Comparison of ENCODE assay signal across 33 mouse cellular contexts in the genomic region with DNA sequence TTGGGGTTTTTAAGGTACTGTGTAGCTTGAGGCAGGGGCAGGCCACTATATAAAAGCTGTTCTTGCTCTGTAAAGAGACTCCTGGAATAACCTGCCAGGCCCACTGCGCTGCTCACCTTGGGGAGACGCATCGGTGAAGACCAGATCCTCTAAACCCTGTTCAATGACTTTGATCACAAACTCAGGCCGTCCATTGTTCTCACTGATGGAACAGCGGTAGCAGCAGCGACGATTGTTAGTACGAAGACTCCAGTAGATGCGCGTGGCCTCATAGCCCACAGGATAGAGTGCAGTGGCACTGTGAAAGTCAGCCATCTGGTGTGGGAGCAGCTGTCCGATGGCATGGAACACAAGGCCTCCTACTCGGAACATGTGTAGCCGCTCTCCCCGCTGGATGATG. TPM values are rescaled to one million over a fixed set of nuclear protein-coding genes. Genes with fewer than 3 reads are reported as not detected.
DNase-seq lines count a peak whose midpoint lies in the region; ATAC-seq and TF ChIP-seq lines count a peak whose summit lies in the region.
"Had no signal": no experiment of that assay in that cellular context is flagged by ENCODE, and none has a peak within 500 bp of the region (broad histone marks: within the 10 kb centered on the region; RNA-seq: fewer than 3 reads in every experiment).

No protein-coding gene starts in this region.

- no peak for TF ChIP-seq POLR2A in ES-Bruce4 (IDR thresholded peaks at IDR 0.05; ENCODE audit: insufficient read depth, low read length)

- TF ChIP-seq EP300 in ES-Bruce4 (IDR thresholded peaks at IDR 0.05; ENCODE audit: insufficient read depth, low read depth, low read length) = no peak

- no peak overlapping the region for H3K9ac ChIP-seq in hindbrain, postnatal 0 days (replicated peaks; ENCODE audit: low read length)
- no peak overlapping the region for H3K9ac ChIP-seq in hindbrain, embryonic 11.5 days (ENCODE audit: low read depth, low read length)
- no peak overlapping the region for H3K9ac ChIP-seq in liver, embryonic 15.5 days
- H3K9ac ChIP-seq in liver, embryonic 11.5 days (ENCODE audit: low read depth, low read length) = no peak overlapping the region
- H3K9ac ChIP-seq in ES-Bruce4 (ENCODE audit: low read depth, poor library complexity, severe bottlenecking) = no peak overlapping the region
- H3K9ac ChIP-seq: embryonic facial prominence, embryonic 12.5 days; embryonic facial prominence, embryonic 15.5 days; forebrain, postnatal 0 days; heart, embryonic 12.5 days; heart, embryonic 15.5 days; hindbrain, embryonic 14.5 days had no signal

- 89% methylated on average over 14 of the region's 14 CpGs for WGBS in hindbrain, postnatal 0 days
- 94% methylated on average over 14 of the region's 14 CpGs for WGBS in hindbrain, embryonic 11.5 days
- WGBS in liver, embryonic 15.5 days (ENCODE audit: insufficient replicate concordance) = 92% methylated on average over 14 of the region's 14 CpGs
- 94% methylated on average over 14 of the region's 14 CpGs for WGBS in liver, embryonic 11.5 days

- peaks cover 96% of the 10 kb centered on the region for H3K36me3 ChIP-seq in hindbrain, postnatal 0 days (ENCODE audit: insufficient read depth, low read length)
- H3K36me3 ChIP-seq in hindbrain, embryonic 11.5 days (ENCODE audit: control insufficient read depth, insufficient read depth, low read length) = peaks cover 43% of the 10 kb centered on the region
- H3K36me3 ChIP-seq in liver, embryonic 15.5 days (replicated peaks) = peaks cover 100% of the 10 kb centered on the region
- peaks cover 83% of the 10 kb centered on the region for H3K36me3 ChIP-seq in liver, embryonic 11.5 days (ENCODE audit: control insufficient read depth, insufficient read depth, low read length)
- H3K36me3 ChIP-seq in ES-Bruce4 (ENCODE audit: control insufficient read depth, insufficient read depth, low read length, poor library complexity, severe bottlenecking) = peaks cover 48% of the 10 kb centered on the region

- no peak overlapping the region for H3K4me3 ChIP-seq in hindbrain, postnatal 0 days (ENCODE audit: low read length)
- H3K4me3 ChIP-seq in hindbrain, embryonic 11.5 days (ENCODE audit: low read depth, low read length) = no peak overlapping the region
- H3K4me3 ChIP-seq in liver, embryonic 15.5 days (replicated peaks) = no peak overlapping the region
- H3K4me3 ChIP-seq in liver, embryonic 11.5 days (ENCODE audit: low read depth, low read length) = no peak overlapping the region
- H3K4me3 ChIP-seq in ES-Bruce4 (ENCODE audit: low read depth, low read length) = peak overlapping the region; percentile 13; the same call in 1 of the 2 replicates
- H3K4me3 ChIP-seq: embryonic facial prominence, embryonic 12.5 days; embryonic facial prominence, embryonic 15.5 days; heart, embryonic 12.5 days; heart, embryonic 15.5 days; hindbrain, embryonic 10.5 days had no signal

- DNase-seq in hindbrain, postnatal 0 days (ENCODE audit: low spot score) = no peak
- DNase-seq in hindbrain, embryonic 11.5 days (ENCODE audit: low spot score) = no peak
- DNase-seq in liver, embryonic 11.5 days (ENCODE audit: low spot score) = no peak
- DNase-seq in frontal cortex, postnatal 36 days (ENCODE audit: low spot score in 2 of 2) = no peak
- DNase-seq in gastrocnemius, postnatal 10 days = no peak
- DNase-seq: adrenal gland, adult 2 months; adrenal gland, postnatal 14 days; B cell, adult 2 months; cerebellum, adult 2 months; cerebellum, adult 9-11 months; cerebellum, postnatal 25 days; forebrain, postnatal 0 days; gastrocnemius, postnatal 36 days; heart, postnatal 10 days; heart, postnatal 36 days had no signal

- no peaks in the 10 kb centered on the region for H3K4me1 ChIP-seq in hindbrain, postnatal 0 days (ENCODE audit: insufficient read depth, low read length)
- no peaks in the 10 kb centered on the region for H3K4me1 ChIP-seq in hindbrain, embryonic 11.5 days (replicated peaks; ENCODE audit: control insufficient read depth, insufficient read depth, low read length)
- peaks cover 45% of the 10 kb centered on the region for H3K4me1 ChIP-seq in liver, embryonic 15.5 days (replicated peaks)
- peaks cover 15% of the 10 kb centered on the region for H3K4me1 ChIP-seq in liver, embryonic 11.5 days (replicated peaks; ENCODE audit: control insufficient read depth, insufficient read depth, low read length)
- no peaks in the 10 kb centered on the region for H3K4me1 ChIP-seq in ES-Bruce4 (ENCODE audit: control insufficient read depth, insufficient read depth, low read length)
- H3K4me1 ChIP-seq: embryonic facial prominence, embryonic 12.5 days; hindbrain, embryonic 10.5 days had no signal

- ATAC-seq in hindbrain, postnatal 0 days = 0 out of 2 replicates have a peak, but pooled peaks have one; percentile 8
- no peak for ATAC-seq in hindbrain, embryonic 11.5 days (ENCODE audit: low FRiP score)
- no peak for ATAC-seq in liver, embryonic 15.5 days (ENCODE audit: insufficient read depth)
- no peak for ATAC-seq in liver, embryonic 11.5 days (replicated peaks; ENCODE audit: low FRiP score)
- ATAC-seq: forebrain, embryonic 14.5 days; forebrain, postnatal 0 days had no signal

- H3K27ac ChIP-seq in hindbrain, postnatal 0 days = no peak overlapping the region
- no peak overlapping the region for H3K27ac ChIP-seq in hindbrain, embryonic 11.5 days (ENCODE audit: low read depth, low read length)
- peak overlapping the region; percentile 89; the same call in 1 of the 2 replicates for H3K27ac ChIP-seq in liver, embryonic 15.5 days (replicated peaks)
- no peak overlapping the region; the same call in 1 of the 2 replicates for H3K27ac ChIP-seq in liver, embryonic 11.5 days (ENCODE audit: low read depth, low read length)
- no peak overlapping the region for H3K27ac ChIP-seq in ES-Bruce4 (ENCODE audit: insufficient read depth, low read length)
- H3K27ac ChIP-seq: embryonic facial prominence, embryonic 12.5 days; embryonic facial prominence, embryonic 15.5 days; heart, embryonic 15.5 days; hindbrain, embryonic 10.5 days; hindbrain, embryonic 14.5 days had no signal

- H3K9me3 ChIP-seq in hindbrain, postnatal 0 days (ENCODE audit: low read length) = no peaks in the 10 kb centered on the region
- H3K9me3 ChIP-seq in hindbrain, embryonic 11.5 days (ENCODE audit: control insufficient read depth, low read length) = no peaks in the 10 kb centered on the region
- H3K9me3 ChIP-seq in liver, embryonic 15.5 days (replicated peaks) = no peaks in the 10 kb centered on the region
- H3K9me3 ChIP-seq in liver, embryonic 11.5 days (ENCODE audit: control insufficient read depth, low read length) = no peaks in the 10 kb centered on the region
- no peaks in the 10 kb centered on the region for H3K9me3 ChIP-seq in ES-Bruce4 (replicated peaks; ENCODE audit: control insufficient read depth, insufficient read depth, low read length, poor library complexity, severe bottlenecking)
- H3K9me3 ChIP-seq: embryonic facial prominence, embryonic 12.5 days; embryonic facial prominence, embryonic 15.5 days; heart, embryonic 12.5 days; heart, embryonic 15.5 days; hindbrain, embryonic 10.5 days had no signal

- no peak for TF ChIP-seq CTCF in hindbrain, postnatal 0 days (IDR thresholded peaks at IDR 0.05; ENCODE audit: low read depth)
- TF ChIP-seq CTCF in ES-Bruce4 (IDR thresholded peaks at IDR 0.05; ENCODE audit: low read depth, low read length) = no peak

- H3K27me3 ChIP-seq in hindbrain, postnatal 0 days (ENCODE audit: insufficient read depth, low read length) = no peaks in the 10 kb centered on the region
- H3K27me3 ChIP-seq in hindbrain, embryonic 11.5 days (ENCODE audit: control insufficient read depth, insufficient read depth, low read length) = no peaks in the 10 kb centered on the region
- no peaks in the 10 kb centered on the region for H3K27me3 ChIP-seq in liver, embryonic 15.5 days
- H3K27me3 ChIP-seq in liver, embryonic 11.5 days (replicated peaks; ENCODE audit: control insufficient read depth, insufficient read depth, low read length) = no peaks in the 10 kb centered on the region
- no peaks in the 10 kb centered on the region for H3K27me3 ChIP-seq in ES-Bruce4 (ENCODE audit: control insufficient read depth, insufficient read depth, low read length, poor library complexity, severe bottlenecking)
- H3K27me3 ChIP-seq: CH12.LX; embryonic facial prominence, embryonic 12.5 days; embryonic facial prominence, embryonic 15.5 days; heart, embryonic 12.5 days; heart, embryonic 15.5 days had no signal

- H3K4me2 ChIP-seq in hindbrain, postnatal 0 days (ENCODE audit: low read depth, low read length) = no peak overlapping the region
- no peak overlapping the region for H3K4me2 ChIP-seq in hindbrain, embryonic 11.5 days (replicated peaks; ENCODE audit: low read depth, low read length)
- no peak overlapping the region for H3K4me2 ChIP-seq in liver, embryonic 15.5 days
- H3K4me2 ChIP-seq in liver, embryonic 11.5 days = no peak overlapping the region
- H3K4me2 ChIP-seq: embryonic facial prominence, embryonic 12.5 days; embryonic facial prominence, embryonic 15.5 days; heart, embryonic 12.5 days; heart, embryonic 15.5 days; hindbrain, embryonic 14.5 days had no signal

RNA-seq across cellular contexts. Expression of a gene that starts 7.8 kb away (rescaled TPM):
- total RNA-seq in hindbrain, postnatal 0 days (2014; rRNA removed) = 62.4 and 99.4 TPM in 2 replicates
- polyA plus RNA-seq in hindbrain, postnatal 0 days (2015; fragmentation: Nextera tagmentation; extraction: Ambion mirVana) = 61.1 and 62.3 TPM in 2 replicates
- 65.9 and 70.6 TPM in 2 replicates for polyA plus RNA-seq in hindbrain, embryonic 11.5 days (2014; fragmentation: Nextera tagmentation; extraction: Ambion mirVana)
- polyA plus RNA-seq in liver, embryonic 15.5 days (2015; fragmentation: Nextera tagmentation; extraction: Ambion mirVana) = 94.1 and 95.7 TPM in 2 replicates
- 128 and 140 TPM in 2 replicates for polyA plus RNA-seq in liver, embryonic 11.5 days (2014; fragmentation: Nextera tagmentation; extraction: Ambion mirVana)
- polyA plus RNA-seq in ES-Bruce4 (2011; ENCODE audit: insufficient read depth, insufficient read length, low read depth, missing spikeins) = 51.0 and 61.0 TPM in 2 replicates
- 10 to 100 TPM; 35.8 to 36.6 TPM for total RNA-seq in gastrocnemius, postnatal 10 days (2021)

RNA-seq across cellular contexts. Expression of a gene that starts 29.9 kb away (rescaled TPM):
- total RNA-seq in hindbrain, postnatal 0 days (2014; rRNA removed) = 2.7 and 6.5 TPM in 2 replicates
- 0.45 and 0.64 TPM in 2 replicates for polyA plus RNA-seq in hindbrain, postnatal 0 days (2015; fragmentation: Nextera tagmentation; extraction: Ambion mirVana)
- 0.35 and 0.60 TPM in 2 replicates for polyA plus RNA-seq in hindbrain, embryonic 11.5 days (2014; fragmentation: Nextera tagmentation; extraction: Ambion mirVana)
- polyA plus RNA-seq in liver, embryonic 15.5 days (2015; fragmentation: Nextera tagmentation; extraction: Ambion mirVana) = not detected in 2 replicates
- 0.12 and 0.16 TPM in 2 replicates for polyA plus RNA-seq in liver, embryonic 11.5 days (2014; fragmentation: Nextera tagmentation; extraction: Ambion mirVana)
- polyA plus RNA-seq in ES-Bruce4 (2011; ENCODE audit: insufficient read depth, insufficient read length, low read depth, missing spikeins) = not detected in 2 replicates
- 1 to 10 TPM; 2.2 to 2.7 TPM for total RNA-seq in gastrocnemius, postnatal 10 days (2021)
- total RNA-seq: adrenal gland, postnatal 14 days; granulocyte monocyte progenitor cell, adult 5-6 weeks had no signal
- polyA plus RNA-seq: forebrain, embryonic 11.5 days; intestine, embryonic 14.5 days had no signal

RNA-seq across cellular contexts. Expression of a gene that starts 31.8 kb away (rescaled TPM):
- total RNA-seq in hindbrain, postnatal 0 days (2014; rRNA removed) = 27.7 and 37.8 TPM in 2 replicates
- 7.4 and 7.6 TPM in 2 replicates for polyA plus RNA-seq in hindbrain, postnatal 0 days (2015; fragmentation: Nextera tagmentation; extraction: Ambion mirVana)
- polyA plus RNA-seq in hindbrain, embryonic 11.5 days (2014; fragmentation: Nextera tagmentation; extraction: Ambion mirVana) = 13.7 and 20.5 TPM in 2 replicates
- 3.7 and 4.2 TPM in 2 replicates for polyA plus RNA-seq in liver, embryonic 15.5 days (2015; fragmentation: Nextera tagmentation; extraction: Ambion mirVana)
- 14.3 and 17.0 TPM in 2 replicates for polyA plus RNA-seq in liver, embryonic 11.5 days (2014; fragmentation: Nextera tagmentation; extraction: Ambion mirVana)
- 51.9 and 62.2 TPM in 2 replicates for polyA plus RNA-seq in ES-Bruce4 (2011; ENCODE audit: insufficient read depth, insufficient read length, low read depth, missing spikeins)
- total RNA-seq in gastrocnemius, postnatal 10 days (2021) = 10 to 100 TPM; 46.9 to 59.9 TPM

RNA-seq across cellular contexts. Expression of a gene that starts 49.5 kb away (rescaled TPM):
- total RNA-seq in hindbrain, postnatal 0 days (2014; rRNA removed) = 0.05 TPM in 1 of 2 replicates, not detected in the other
- polyA plus RNA-seq in hindbrain, postnatal 0 days (2015; fragmentation: Nextera tagmentation; extraction: Ambion mirVana) = 0.52 and 0.59 TPM in 2 replicates
- 8.0 and 9.5 TPM in 2 replicates for polyA plus RNA-seq in hindbrain, embryonic 11.5 days (2014; fragmentation: Nextera tagmentation; extraction: Ambion mirVana)
- not detected in 2 replicates for polyA plus RNA-seq in liver, embryonic 15.5 days (2015; fragmentation: Nextera tagmentation; extraction: Ambion mirVana)
- not detected in 2 replicates for polyA plus RNA-seq in liver, embryonic 11.5 days (2014; fragmentation: Nextera tagmentation; extraction: Ambion mirVana)
- polyA plus RNA-seq in ES-Bruce4 (2011; ENCODE audit: insufficient read depth, insufficient read length, low read depth, missing spikeins) = not detected in 2 replicates
- total RNA-seq in gastrocnemius, postnatal 10 days (2021) = not detected
- total RNA-seq: adrenal gland, adult 2 months; adrenal gland, postnatal 14 days; adrenal gland, postnatal 4 days; CH12.LX; common myeloid progenitor, adult 5-6 weeks; ES-E14; forebrain, postnatal 0 days; gastrocnemius, adult 8-10 months; gastrocnemius, postnatal 36 days; granulocyte monocyte progenitor cell, adult 5-6 weeks; heart, adult 8-10 months; heart, postnatal 10 days; heart, postnatal 36 days had no signal
- polyA plus RNA-seq: cerebellum, adult 2 months; embryonic facial prominence, embryonic 15.5 days; forebrain, embryonic 14.5 days; heart, embryonic 12.5 days; heart, embryonic 15.5 days; intestine, embryonic 14.5 days had no signal

RNA-seq across cellular contexts. Expression of a gene that starts 55.2 kb away (rescaled TPM):
- 5.8 and 10.2 TPM in 2 replicates for total RNA-seq in hindbrain, postnatal 0 days (2014; rRNA removed)
- polyA plus RNA-seq in hindbrain, postnatal 0 days (2015; fragmentation: Nextera tagmentation; extraction: Ambion mirVana) = 25.7 and 26.7 TPM in 2 replicates
- 13.4 and 17.8 TPM in 2 replicates for polyA plus RNA-seq in hindbrain, embryonic 11.5 days (2014; fragmentation: Nextera tagmentation; extraction: Ambion mirVana)
- 2.9 and 3.0 TPM in 2 replicates for polyA plus RNA-seq in liver, embryonic 15.5 days (2015; fragmentation: Nextera tagmentation; extraction: Ambion mirVana)
- 6.7 and 7.4 TPM in 2 replicates for polyA plus RNA-seq in liver, embryonic 11.5 days (2014; fragmentation: Nextera tagmentation; extraction: Ambion mirVana)
- 40.3 and 41.9 TPM in 2 replicates for polyA plus RNA-seq in ES-Bruce4 (2011; ENCODE audit: insufficient read depth, insufficient read length, low read depth, missing spikeins)
- 1 to 10 TPM; 2.1 to 2.7 TPM for total RNA-seq in gastrocnemius, postnatal 10 days (2021)
